Mouse (Mus musculus): Measurements from ENCODE around the gene Kdm2b. TPM values are rescaled to one million over a fixed set of nuclear protein-coding genes. Genes with fewer than 3 reads are reported as not detected.
A peak's percentile ranks its signal among the peaks of the same experiment; 100 is the strongest.

Gene Kdm2b
- polyA plus RNA-seq, 1 experiment from 2014 or later, result 26.8 TPM

DNA sequence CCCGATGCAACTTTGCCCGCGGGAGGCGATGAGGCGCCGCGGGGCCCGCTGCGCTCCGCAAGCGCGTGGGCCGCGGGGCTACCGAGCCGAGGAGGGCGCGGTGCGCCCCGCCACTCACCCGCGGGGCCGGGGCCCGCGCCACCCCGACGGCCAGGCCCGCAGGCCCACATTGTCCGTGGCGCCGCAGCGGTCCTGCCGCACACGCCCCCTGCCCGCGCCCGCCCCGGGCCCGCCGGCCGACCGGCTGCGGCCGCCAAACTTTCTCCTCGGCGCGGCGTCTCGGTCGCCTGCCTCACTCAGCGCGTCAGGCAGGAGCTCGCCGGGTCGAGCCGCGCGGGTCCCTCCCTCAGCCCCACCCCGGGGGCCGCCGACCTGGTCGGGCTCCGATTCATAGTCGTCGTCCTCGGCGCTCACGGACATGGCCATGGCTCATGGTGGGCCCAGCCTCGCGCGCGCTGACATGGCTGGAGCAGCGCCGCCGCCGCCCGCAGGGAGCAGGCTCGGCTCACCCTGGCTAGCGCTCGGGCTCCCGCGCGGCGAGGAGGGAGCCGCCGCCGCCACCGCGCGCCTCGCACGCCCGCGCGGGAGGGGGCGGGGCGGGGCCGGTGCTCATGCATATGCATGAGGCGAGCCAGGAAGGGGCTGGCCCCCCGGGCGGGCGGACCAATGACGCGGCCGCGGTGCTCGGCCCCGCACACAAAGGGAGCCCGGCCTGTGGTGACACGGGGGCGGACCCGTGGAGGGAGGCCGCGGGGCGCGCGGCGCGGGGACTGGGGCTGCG lies 89.7 kb downstream of the Kdm2b start:
- Histone ChIP-seq H3K36me3 (ENCODE audit: control insufficient read depth, insufficient read depth) (no peaks in the 10 kb centered on the region), H3K9ac (ENCODE audit: low read length) (peak overlapping the region; percentile 94), H3K27me3 (ENCODE audit: control insufficient read depth, insufficient read depth, low read length) (no peaks in the 10 kb centered on the region), H3K4me2 (ENCODE audit: low read depth, low read length) (peak overlapping the region; percentile 94), H3K4me1 (ENCODE audit: control insufficient read depth, insufficient read depth, low read length) (peaks cover 18% of the 10 kb centered on the region), H3K9me3 (replicated peaks; ENCODE audit: control insufficient read depth, low read length) (no peaks in the 10 kb centered on the region), H3K4me3 (ENCODE audit: low read length) (peak overlapping the region; percentile 88), H3K27ac (ENCODE audit: low read length) (peak overlapping the region; percentile 91)
- peak; percentile 95 for ATAC-seq (replicated peaks; ENCODE audit: extremely low read depth, insufficient read depth, low FRiP score)
- under 1% methylated on average over 105 of the region's 120 CpGs for WGBS

DNA sequence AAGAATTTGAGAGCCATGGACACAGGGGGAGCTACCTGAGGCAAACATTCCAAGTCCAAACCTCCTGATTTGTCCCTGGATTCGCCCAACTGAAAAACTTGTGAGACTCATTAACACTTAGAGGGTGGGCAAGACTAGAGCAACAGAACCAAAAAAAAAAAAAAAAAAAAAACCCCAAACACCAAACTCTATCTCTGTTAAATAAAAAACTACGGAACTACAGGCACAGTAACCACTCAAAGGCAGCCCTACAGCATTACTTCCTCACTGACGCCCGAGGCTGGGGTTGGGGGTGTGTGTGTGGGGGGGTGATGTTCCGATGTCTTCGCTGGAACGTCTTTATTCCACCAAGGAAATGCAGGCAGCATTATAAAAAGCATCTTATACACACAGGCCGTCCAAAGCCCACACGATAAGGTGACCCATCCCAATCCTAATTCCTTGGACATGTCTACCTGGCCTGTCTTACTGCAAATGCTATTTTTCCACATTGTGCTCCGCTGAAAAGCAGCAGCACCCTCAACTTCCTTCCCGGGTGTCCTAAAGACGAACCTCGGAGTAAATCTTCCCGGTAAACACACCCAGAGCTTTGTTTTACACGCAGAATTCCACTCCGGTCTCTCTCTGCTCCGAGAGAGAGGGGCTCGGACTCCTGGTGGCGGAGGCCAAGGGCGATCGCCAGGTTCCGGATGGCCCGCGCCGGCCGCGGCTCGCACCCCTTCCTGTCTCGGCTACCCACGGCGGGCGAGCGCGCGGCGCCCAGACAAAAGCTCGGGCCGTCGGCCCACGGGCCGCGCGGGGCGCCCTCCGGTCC lies 90.5 kb downstream of the Kdm2b start:
- no peaks in the 10 kb centered on the region for H3K36me3 ChIP-seq (ENCODE audit: control insufficient read depth, insufficient read depth)
- peak overlapping the region; percentile 94 for H3K9ac ChIP-seq (ENCODE audit: low read length)
- H3K4me3 ChIP-seq (ENCODE audit: low read length), result peak overlapping the region; percentile 88
- H3K4me1 ChIP-seq (ENCODE audit: control insufficient read depth, insufficient read depth, low read length), result peaks cover 22% of the 10 kb centered on the region
- no peaks in the 10 kb centered on the region for H3K27me3 ChIP-seq (ENCODE audit: control insufficient read depth, insufficient read depth, low read length)
- peak overlapping the region; percentile 91 for H3K27ac ChIP-seq (ENCODE audit: low read length)
- H3K9me3 ChIP-seq (replicated peaks; ENCODE audit: control insufficient read depth, low read length), result no peaks in the 10 kb centered on the region
- ATAC-seq (replicated peaks; ENCODE audit: extremely low read depth, insufficient read depth, low FRiP score), result peak; percentile 5
- 2% methylated on average over 45 of the region's 45 CpGs for WGBS
- H3K4me2 ChIP-seq (ENCODE audit: low read depth, low read length), result peak overlapping the region; percentile 94

DNA sequence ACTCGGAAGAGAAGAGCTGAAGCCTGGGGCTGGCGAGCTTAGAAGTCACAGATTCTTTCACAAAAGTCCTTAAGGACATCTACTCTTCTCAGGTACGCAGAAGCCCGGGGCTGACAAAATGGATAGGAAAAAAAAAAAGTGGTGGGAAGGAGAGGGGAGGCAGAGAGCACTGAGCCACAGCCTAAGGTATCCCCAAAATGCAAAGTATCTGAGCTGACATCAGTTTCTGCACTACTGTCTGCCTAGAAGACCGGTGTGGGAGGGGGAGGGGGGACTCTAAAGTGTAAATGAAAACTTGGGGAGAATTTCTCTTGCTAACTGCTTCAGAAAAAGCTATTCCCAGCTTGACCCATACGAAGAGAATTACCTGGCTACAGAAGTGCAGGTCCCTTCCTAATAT lies 91.5 kb downstream of the Kdm2b start:
- WGBS, result 75% methylated on average over 6 of the region's 6 CpGs
- H3K4me1 ChIP-seq (ENCODE audit: control insufficient read depth, insufficient read depth, low read length), result peaks cover 22% of the 10 kb centered on the region
- no peak overlapping the region for H3K27ac ChIP-seq (ENCODE audit: low read length)
- no peak for ATAC-seq (replicated peaks; ENCODE audit: extremely low read depth, insufficient read depth, low FRiP score)
- H3K9me3 ChIP-seq (replicated peaks; ENCODE audit: control insufficient read depth, low read length), result no peaks in the 10 kb centered on the region
- no peak overlapping the region for H3K4me2 ChIP-seq (ENCODE audit: low read depth, low read length)
- H3K27me3 ChIP-seq (ENCODE audit: control insufficient read depth, insufficient read depth, low read length), result no peaks in the 10 kb centered on the region
- H3K36me3 ChIP-seq (ENCODE audit: control insufficient read depth, insufficient read depth), result no peaks in the 10 kb centered on the region
- H3K4me3 ChIP-seq (ENCODE audit: low read length), result no peak overlapping the region
- H3K9ac ChIP-seq (ENCODE audit: low read length), result no peak overlapping the region

DNA sequence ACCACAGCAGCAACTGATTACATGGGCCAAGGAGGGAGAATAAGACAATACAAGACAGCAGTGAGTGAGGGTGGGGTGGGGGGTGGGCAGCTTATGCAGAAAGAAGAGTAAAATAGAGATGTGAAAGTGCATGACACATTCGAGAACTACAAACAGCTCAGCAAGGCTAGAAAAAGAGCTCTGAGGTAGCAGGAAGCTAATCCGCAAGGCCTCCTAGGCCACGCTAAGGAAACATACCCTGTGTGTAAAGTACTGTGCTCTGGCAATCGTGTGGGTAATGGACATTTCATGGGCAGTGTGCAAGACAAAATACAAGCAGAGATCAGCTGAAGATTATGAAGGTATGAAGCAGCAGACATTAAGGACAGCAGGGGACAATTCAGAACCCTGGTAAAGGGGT lies 94.8 kb downstream of the Kdm2b start:
- WGBS, result 69% methylated on average over 4 of the region's 4 CpGs

DNA sequence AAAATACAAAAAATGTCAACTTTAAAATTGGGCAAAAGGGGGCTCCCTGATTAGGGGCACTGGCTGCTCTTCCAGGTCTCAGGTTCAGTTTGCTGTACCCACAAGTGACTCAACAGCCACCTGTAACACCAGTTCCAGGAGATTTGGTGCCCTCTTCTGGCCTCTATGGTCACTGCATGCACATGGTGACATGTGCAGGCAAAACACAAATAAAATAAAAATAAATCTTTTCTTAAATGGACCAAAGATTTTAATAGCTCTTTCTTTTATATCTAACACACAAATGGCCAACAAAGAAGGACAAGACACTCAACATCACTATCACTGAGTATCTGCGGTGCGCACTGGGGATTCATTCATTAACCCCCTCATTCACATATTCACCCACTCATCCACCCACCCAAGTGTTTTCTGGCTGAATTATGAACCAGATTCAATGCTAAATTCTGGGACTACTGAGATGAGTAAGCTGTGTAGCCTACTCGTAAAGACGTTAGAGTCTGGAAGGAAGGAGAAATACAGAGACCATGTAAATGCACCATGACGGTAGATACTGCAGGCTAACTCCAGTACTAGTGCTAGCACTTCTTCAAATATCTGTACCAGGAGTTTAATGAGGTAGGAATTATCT lies 95.5 kb downstream of the Kdm2b start:
- WGBS, result 91% methylated on average over 5 of the region's 5 CpGs

More for the DNA sequence above, 94.8 kb downstream of the Kdm2b start:
- H3K9ac ChIP-seq (ENCODE audit: low read length), result no peak overlapping the region; the same call in 1 of the 2 replicates
- H3K4me1 ChIP-seq (ENCODE audit: control insufficient read depth, insufficient read depth, low read length), result peaks cover 20% of the 10 kb centered on the region
- H3K27me3 ChIP-seq (ENCODE audit: control insufficient read depth, insufficient read depth, low read length), result no peaks in the 10 kb centered on the region
- H3K4me2 ChIP-seq (ENCODE audit: low read depth, low read length), result no peak overlapping the region
- no peaks in the 10 kb centered on the region for H3K9me3 ChIP-seq (replicated peaks; ENCODE audit: control insufficient read depth, low read length)
- ATAC-seq (replicated peaks; ENCODE audit: extremely low read depth, insufficient read depth, low FRiP score), result no peak
- H3K4me3 ChIP-seq (ENCODE audit: low read length), result no peak overlapping the region
- H3K27ac ChIP-seq (ENCODE audit: low read length), result 0 out of 2 replicates have a peak overlapping the region, but pooled peaks have one; percentile 4
- no peaks in the 10 kb centered on the region for H3K36me3 ChIP-seq (ENCODE audit: control insufficient read depth, insufficient read depth)

DNA sequence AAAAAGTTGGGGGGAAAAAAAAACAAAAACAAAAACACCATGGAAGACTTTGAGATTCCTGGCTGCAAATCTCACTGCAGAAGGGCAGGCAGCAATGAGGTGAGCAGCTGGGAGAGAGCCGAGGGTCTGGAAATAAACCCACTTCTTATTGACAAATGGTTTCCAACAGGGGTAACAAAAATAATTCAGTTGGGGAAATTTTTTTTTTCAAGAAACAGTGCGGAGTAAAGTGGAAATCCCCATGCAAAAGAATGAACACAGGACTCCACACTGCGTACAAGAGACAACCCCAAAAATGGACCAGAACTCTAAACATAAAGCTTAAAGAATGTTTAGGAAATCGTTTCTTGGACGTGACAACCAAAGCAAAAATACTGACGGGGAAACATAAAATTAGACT lies 96.4 kb downstream of the Kdm2b start:
- Histone ChIP-seq H3K27me3 (ENCODE audit: control insufficient read depth, insufficient read depth, low read length) (no peaks in the 10 kb centered on the region), H3K4me2 (ENCODE audit: low read depth, low read length) (no peak overlapping the region), H3K9me3 (replicated peaks; ENCODE audit: control insufficient read depth, low read length) (no peaks in the 10 kb centered on the region), H3K4me1 (ENCODE audit: control insufficient read depth, insufficient read depth, low read length) (peaks cover 14% of the 10 kb centered on the region), H3K9ac (ENCODE audit: low read length) (no peak overlapping the region), H3K27ac (ENCODE audit: low read length) (no peak overlapping the region), H3K4me3 (ENCODE audit: low read length) (no peak overlapping the region), H3K36me3 (ENCODE audit: control insufficient read depth, insufficient read depth) (no peaks in the 10 kb centered on the region; the same call in 1 of the 2 replicates)
- ATAC-seq (replicated peaks; ENCODE audit: extremely low read depth, insufficient read depth, low FRiP score), result no peak
- 97% methylated on average over 6 of the region's 6 CpGs for WGBS

More for the DNA sequence above, 95.5 kb downstream of the Kdm2b start:
- H3K4me2 ChIP-seq (ENCODE audit: low read depth, low read length), result no peak overlapping the region
- H3K27ac ChIP-seq (ENCODE audit: low read length), result no peak overlapping the region
- no peak overlapping the region for H3K4me3 ChIP-seq (ENCODE audit: low read length)
- ATAC-seq (replicated peaks; ENCODE audit: extremely low read depth, insufficient read depth, low FRiP score), result no peak
- H3K9ac ChIP-seq (ENCODE audit: low read length), result no peak overlapping the region
- no peaks in the 10 kb centered on the region for H3K9me3 ChIP-seq (replicated peaks; ENCODE audit: control insufficient read depth, low read length)
- no peaks in the 10 kb centered on the region for H3K27me3 ChIP-seq (ENCODE audit: control insufficient read depth, insufficient read depth, low read length)
- no peaks in the 10 kb centered on the region for H3K36me3 ChIP-seq (ENCODE audit: control insufficient read depth, insufficient read depth)
- H3K4me1 ChIP-seq (ENCODE audit: control insufficient read depth, insufficient read depth, low read length), result peaks cover 20% of the 10 kb centered on the region

DNA sequence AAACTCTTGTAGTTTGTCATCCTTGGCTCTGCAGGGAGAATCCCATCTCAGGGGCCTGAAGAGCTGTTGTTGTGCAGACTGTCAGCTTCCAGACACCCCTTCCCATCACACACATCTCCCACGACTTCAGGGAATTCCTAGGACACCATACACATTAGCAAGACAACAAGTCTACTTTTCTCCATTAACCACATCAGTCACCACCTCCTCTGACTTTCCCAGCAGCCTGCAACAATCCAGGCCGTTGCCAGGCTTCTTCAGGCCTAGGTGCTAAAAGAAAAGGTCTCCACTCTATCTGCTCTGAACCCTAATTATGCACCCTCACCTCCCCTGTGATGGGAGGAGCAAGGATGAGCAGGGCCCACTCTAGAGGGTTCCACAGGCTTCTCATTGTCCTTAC lies 99.2 kb downstream of the Kdm2b start:
- no peak for ATAC-seq (replicated peaks; ENCODE audit: extremely low read depth, insufficient read depth, low FRiP score)
- Histone ChIP-seq H3K36me3 (ENCODE audit: control insufficient read depth, insufficient read depth) (no peaks in the 10 kb centered on the region; the same call in 1 of the 2 replicates), H3K4me3 (ENCODE audit: low read length) (no peak overlapping the region), H3K4me1 (ENCODE audit: control insufficient read depth, insufficient read depth, low read length) (peaks cover 9% of the 10 kb centered on the region), H3K4me2 (ENCODE audit: low read depth, low read length) (no peak overlapping the region), H3K9me3 (replicated peaks; ENCODE audit: control insufficient read depth, low read length) (no peaks in the 10 kb centered on the region), H3K27ac (ENCODE audit: low read length) (no peak overlapping the region), H3K27me3 (ENCODE audit: control insufficient read depth, insufficient read depth, low read length) (no peaks in the 10 kb centered on the region), H3K9ac (ENCODE audit: low read length) (no peak overlapping the region)
- 31% methylated on average over 2 of the region's 2 CpGs for WGBS

DNA sequence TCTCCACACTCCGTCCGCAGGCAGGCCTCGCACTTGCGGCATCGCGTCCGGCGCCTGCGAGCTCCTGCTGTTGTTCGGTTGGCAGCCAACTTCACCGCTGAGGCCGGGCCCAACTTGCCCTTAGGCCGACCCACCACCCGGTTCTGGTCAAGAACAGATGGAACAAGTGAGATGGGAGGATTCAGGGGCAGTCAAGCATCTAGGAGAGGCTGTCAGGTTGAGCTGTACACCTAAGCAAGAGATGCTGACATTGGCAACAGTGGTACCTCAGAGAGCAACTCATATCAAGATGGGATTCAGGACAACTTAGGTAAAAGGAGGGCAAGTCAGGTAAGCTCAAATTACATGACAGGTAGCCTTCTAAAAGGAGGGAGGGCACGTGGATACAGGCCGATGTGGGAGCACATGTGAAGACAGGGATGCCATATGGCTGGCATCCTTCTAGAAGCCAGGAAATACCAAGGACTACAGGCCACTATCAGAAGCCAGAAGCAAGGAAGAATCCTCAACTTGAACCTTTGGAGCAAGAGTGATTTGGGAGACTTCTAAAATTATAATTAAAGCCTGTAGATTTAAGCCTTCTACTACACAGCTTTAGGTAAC lies 100.9 kb downstream of the Kdm2b start:
- no peak for ATAC-seq (replicated peaks; ENCODE audit: extremely low read depth, insufficient read depth, low FRiP score)
- no peaks in the 10 kb centered on the region for H3K27me3 ChIP-seq (ENCODE audit: control insufficient read depth, insufficient read depth, low read length)
- 92% methylated on average over 16 of the region's 16 CpGs for WGBS
- no peak overlapping the region for H3K9ac ChIP-seq (ENCODE audit: low read length)
- H3K9me3 ChIP-seq (replicated peaks; ENCODE audit: control insufficient read depth, low read length), result no peaks in the 10 kb centered on the region
- H3K27ac ChIP-seq (ENCODE audit: low read length), result no peak overlapping the region
- H3K4me1 ChIP-seq (ENCODE audit: control insufficient read depth, insufficient read depth, low read length), result peaks cover 12% of the 10 kb centered on the region
- no peaks in the 10 kb centered on the region; the same call in 1 of the 2 replicates for H3K36me3 ChIP-seq (ENCODE audit: control insufficient read depth, insufficient read depth)
- no peak overlapping the region for H3K4me3 ChIP-seq (ENCODE audit: low read length)
- H3K4me2 ChIP-seq (ENCODE audit: low read depth, low read length), result no peak overlapping the region

Measured in heart, embryonic 16.5 days (tissue).